Mouse (Mus musculus) embryo, embryonic 9.5 days (tissue): ENCODE measurements around the gene Ddx46.
A peak's percentile ranks its signal among the peaks of the same experiment; 100 is the strongest.

Experiments used
- DNase-seq: peaks from one replicate; pipeline ENCODE4 v3.0.0-alpha.2; 2017; ENCODE audit errors: extremely low spot score

The Ddx46 gene

GRCm38 (mm10) chr13:55721516-55721915, 86.7 kb downstream of the Ddx46 start:
- no peak for DNase-seq

- DNase-seq: no peak
These were observed 87.2 kb downstream of the Ddx46 start for GRCm38 (mm10) chr13:55721995-55722394.

GRCm38 (mm10) chr13:55726598-55727119, 91.8 kb downstream of the Ddx46 start:
- no peak for DNase-seq

GRCm38 (mm10) chr13:55727120-55727838, 92.5 kb downstream of the Ddx46 start, which contains the start of gene Pcbd2:
Gene Pcbd2 (plus strand): TSS chr13:55727368.
- peak; percentile 89 for DNase-seq

GRCm38 (mm10) chr13:55727839-55728238, 93.0 kb downstream of the Ddx46 start:
- peak; percentile 83 for DNase-seq

- no peak for DNase-seq
These were observed 95.9 kb downstream of the Ddx46 start for GRCm38 (mm10) chr13:55730716-55731115.
